ENCODE assay signal across 12 mouse cellular contexts in the genomic region with DNA sequence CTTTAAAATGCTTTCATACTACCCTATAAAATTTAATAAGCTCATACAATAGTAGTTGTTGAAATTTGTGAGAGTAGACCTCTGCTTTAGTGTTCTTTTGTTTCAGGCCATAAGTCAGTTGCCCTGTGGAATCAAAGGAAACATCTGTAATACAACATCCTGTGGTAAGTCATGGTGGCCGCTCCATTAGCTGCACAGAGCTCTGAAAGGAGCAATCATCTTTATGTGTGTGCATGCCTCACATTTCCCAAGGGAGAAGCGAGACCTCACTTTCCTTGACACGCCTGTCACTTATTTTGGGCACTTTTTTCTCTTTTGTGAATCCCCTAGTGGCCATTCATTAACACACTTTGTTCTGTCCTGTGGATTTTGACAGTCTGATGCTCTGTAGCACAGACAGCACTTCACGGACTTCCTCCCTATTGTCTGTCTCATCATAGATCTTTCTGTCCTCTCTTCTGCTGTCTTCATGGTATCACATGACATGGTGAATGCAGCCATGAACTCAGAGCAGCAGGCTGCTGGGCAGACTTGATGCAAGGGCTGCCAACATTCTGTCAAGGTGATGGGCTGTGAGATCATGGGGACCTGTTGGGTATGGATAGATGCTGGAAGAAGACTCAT.
A peak's percentile ranks its signal among the peaks of the same experiment; 100 is the strongest.
DNase-seq lines count a peak whose midpoint lies in the region; ATAC-seq and TF ChIP-seq lines count a peak whose summit lies in the region.
"Had no signal": no experiment of that assay in that cellular context is flagged by ENCODE, and none has a peak within 500 bp of the region (broad histone marks: within the 10 kb centered on the region; RNA-seq: fewer than 3 reads in every experiment).

No protein-coding gene starts in this region.

- DNase-seq in kidney, adult 2 months: no peak
- no peak for DNase-seq in midbrain, postnatal 0 days (ENCODE audit: low spot score)
- DNase-seq in midbrain, embryonic 10.5 days (ENCODE audit: low spot score): no peak
- no peak for DNase-seq in left cerebral cortex, postnatal 25 days (ENCODE audit: low spot score in 2 of 2)
- no peak for DNase-seq in frontal cortex, postnatal 10 days (ENCODE audit: low spot score in 2 of 2)
- DNase-seq: heart, postnatal 14 days; layer of hippocampus, adult 9-11 months had no signal

- no peak overlapping the region for H3K9ac ChIP-seq in kidney, embryonic 14.5 days (ENCODE audit: low read depth, low read length)
- H3K9ac ChIP-seq in midbrain, postnatal 0 days (replicated peaks; ENCODE audit: low read length, poor library complexity, severe bottlenecking): no peak overlapping the region
- no peak overlapping the region for H3K9ac ChIP-seq in hindbrain, embryonic 15.5 days
- H3K9ac ChIP-seq: embryonic facial prominence, embryonic 15.5 days; limb, embryonic 15.5 days had no signal

- H3K4me2 ChIP-seq in kidney, embryonic 14.5 days (replicated peaks; ENCODE audit: low read depth, low read length): no peak overlapping the region
- H3K4me2 ChIP-seq in midbrain, postnatal 0 days (ENCODE audit: low read depth, low read length, poor library complexity, severe bottlenecking): no peak overlapping the region
- H3K4me2 ChIP-seq in hindbrain, embryonic 15.5 days: no peak overlapping the region
- H3K4me2 ChIP-seq: embryonic facial prominence, embryonic 15.5 days; limb, embryonic 15.5 days had no signal

- H3K4me3 ChIP-seq in kidney, embryonic 14.5 days (ENCODE audit: low read length): no peak overlapping the region
- no peak overlapping the region for H3K4me3 ChIP-seq in kidney, adult 2 months (ENCODE audit: insufficient read depth, low read depth, low read length)
- no peak overlapping the region for H3K4me3 ChIP-seq in midbrain, postnatal 0 days (ENCODE audit: low read depth, low read length)
- H3K4me3 ChIP-seq in midbrain, embryonic 10.5 days: no peak overlapping the region
- H3K4me3 ChIP-seq in hindbrain, embryonic 15.5 days: no peak overlapping the region
- H3K4me3 ChIP-seq: embryonic facial prominence, embryonic 15.5 days; limb, embryonic 15.5 days had no signal

- ATAC-seq in kidney, embryonic 14.5 days (ENCODE audit: low FRiP score, low TSS enrichment): peak; percentile 68
- no peak for ATAC-seq in midbrain, postnatal 0 days (ENCODE audit: low FRiP score)
- ATAC-seq in hindbrain, embryonic 15.5 days (ENCODE audit: low FRiP score, low read depth): peak; percentile 34; the same call in 1 of the 2 replicates
- no peak for ATAC-seq in erythroid progenitor cell, adult 5-6 weeks (replicated peaks; ENCODE audit: low FRiP score, poor library complexity, severe bottlenecking)

- no peaks in the 10 kb centered on the region for H3K27me3 ChIP-seq in kidney, embryonic 14.5 days (ENCODE audit: control insufficient read depth, insufficient read depth, low read length)
- H3K27me3 ChIP-seq in kidney, adult 2 months (replicated peaks; ENCODE audit: control insufficient read depth, insufficient read depth, low read length): no peaks in the 10 kb centered on the region
- no peaks in the 10 kb centered on the region for H3K27me3 ChIP-seq in midbrain, postnatal 0 days (ENCODE audit: insufficient read depth, low read length)
- H3K27me3 ChIP-seq in midbrain, embryonic 10.5 days (ENCODE audit: low read depth, poor library complexity, severe bottlenecking): no peaks in the 10 kb centered on the region
- no peaks in the 10 kb centered on the region for H3K27me3 ChIP-seq in hindbrain, embryonic 15.5 days
- H3K27me3 ChIP-seq: embryonic facial prominence, embryonic 15.5 days; limb, embryonic 15.5 days had no signal

- WGBS in kidney, embryonic 14.5 days: 52% methylated on average over 4 of the region's 4 CpGs
- WGBS in kidney, adult 2 months: 63% methylated on average over 4 of the region's 4 CpGs
- WGBS in midbrain, postnatal 0 days: 46% methylated on average over 4 of the region's 4 CpGs
- WGBS in midbrain, embryonic 10.5 days: 65% methylated on average over 4 of the region's 4 CpGs
- WGBS in hindbrain, embryonic 15.5 days: 47% methylated on average over 4 of the region's 4 CpGs

- no peak for TF ChIP-seq CTCF in kidney, adult 2 months (conservative IDR thresholded peaks at IDR 0.05; ENCODE audit: insufficient read depth, insufficient read length, low read depth, low read length)
- peak; percentile 13; the same call in 1 of the 2 replicates for TF ChIP-seq CTCF in midbrain, postnatal 0 days (IDR thresholded peaks at IDR 0.05)

- TF ChIP-seq POLR2A in kidney, adult 2 months (IDR thresholded peaks at IDR 0.05; ENCODE audit: low read depth, low read length): no peak

- no peaks in the 10 kb centered on the region for H3K4me1 ChIP-seq in kidney, embryonic 14.5 days (ENCODE audit: control insufficient read depth, insufficient read depth, low read length)
- no peaks in the 10 kb centered on the region for H3K4me1 ChIP-seq in kidney, adult 2 months (ENCODE audit: control insufficient read depth, insufficient read depth, low read length)
- no peaks in the 10 kb centered on the region for H3K4me1 ChIP-seq in midbrain, postnatal 0 days (ENCODE audit: insufficient read depth, low read length)
- H3K4me1 ChIP-seq in midbrain, embryonic 10.5 days: no peaks in the 10 kb centered on the region
- no peaks in the 10 kb centered on the region for H3K4me1 ChIP-seq in hindbrain, embryonic 15.5 days (replicated peaks)
- H3K4me1 ChIP-seq: embryonic facial prominence, embryonic 15.5 days; limb, embryonic 15.5 days had no signal

- no peak overlapping the region for H3K27ac ChIP-seq in kidney, embryonic 14.5 days (ENCODE audit: low read depth, low read length)
- H3K27ac ChIP-seq in kidney, adult 2 months (ENCODE audit: insufficient read depth, low read depth, low read length): no peak overlapping the region
- H3K27ac ChIP-seq in midbrain, postnatal 0 days (ENCODE audit: low read depth, low read length): no peak overlapping the region
- no peak overlapping the region for H3K27ac ChIP-seq in midbrain, embryonic 10.5 days (replicated peaks)
- H3K27ac ChIP-seq in hindbrain, embryonic 15.5 days (replicated peaks): no peak overlapping the region
- H3K27ac ChIP-seq: embryonic facial prominence, embryonic 15.5 days; limb, embryonic 15.5 days had no signal

- H3K9me3 ChIP-seq in kidney, embryonic 14.5 days (ENCODE audit: control insufficient read depth, low read length): no peaks in the 10 kb centered on the region
- no peaks in the 10 kb centered on the region for H3K9me3 ChIP-seq in midbrain, postnatal 0 days (ENCODE audit: low read length)
- no peaks in the 10 kb centered on the region for H3K9me3 ChIP-seq in midbrain, embryonic 10.5 days (replicated peaks)
- H3K9me3 ChIP-seq in hindbrain, embryonic 15.5 days: no peaks in the 10 kb centered on the region
- H3K9me3 ChIP-seq: embryonic facial prominence, embryonic 15.5 days; limb, embryonic 15.5 days had no signal

- intact Hi-C loops in left cerebral cortex, postnatal 25 days (cut with DNase I): no loop called here

- H3K36me3 ChIP-seq in kidney, embryonic 14.5 days (ENCODE audit: control insufficient read depth, insufficient read depth, low read length): no peaks in the 10 kb centered on the region
- H3K36me3 ChIP-seq in kidney, adult 2 months (ENCODE audit: control insufficient read depth, insufficient read depth, low read length): no peaks in the 10 kb centered on the region
- H3K36me3 ChIP-seq in midbrain, postnatal 0 days (ENCODE audit: insufficient read depth, low read length): no peaks in the 10 kb centered on the region
- H3K36me3 ChIP-seq in midbrain, embryonic 10.5 days: no peaks in the 10 kb centered on the region
- H3K36me3 ChIP-seq in hindbrain, embryonic 15.5 days: no peaks in the 10 kb centered on the region
- H3K36me3 ChIP-seq: embryonic facial prominence, embryonic 15.5 days; limb, embryonic 15.5 days had no signal

Comparison
In these comparisons a context has a peak if more than half of its experiments do, and no peak if none do; other contexts are left out.
1. ATAC-seq: peak in kidney, embryonic 14.5 days (single experiment) and hindbrain, embryonic 15.5 days (single experiment); none in midbrain, postnatal 0 days (single experiment) and erythroid progenitor cell, adult 5-6 weeks (single experiment).